Mouse (Mus musculus): Measurements from ENCODE around the gene Slc35c1.
"Not testable (repeated sequence)": the region's sequence is repeated elsewhere in the genome, so short reads cannot be mapped to it uniquely, and the experiment has no call there.

The Slc35c1 gene

GRCm38 (mm10) chr2:92476580-92476979 lies 16.2 kb upstream of the Slc35c1 start:
- in situ Hi-C loops (cut with MboI; ENCODE audit: low sequenced_read_pairs), result not testable (repeated sequence)

DNA sequence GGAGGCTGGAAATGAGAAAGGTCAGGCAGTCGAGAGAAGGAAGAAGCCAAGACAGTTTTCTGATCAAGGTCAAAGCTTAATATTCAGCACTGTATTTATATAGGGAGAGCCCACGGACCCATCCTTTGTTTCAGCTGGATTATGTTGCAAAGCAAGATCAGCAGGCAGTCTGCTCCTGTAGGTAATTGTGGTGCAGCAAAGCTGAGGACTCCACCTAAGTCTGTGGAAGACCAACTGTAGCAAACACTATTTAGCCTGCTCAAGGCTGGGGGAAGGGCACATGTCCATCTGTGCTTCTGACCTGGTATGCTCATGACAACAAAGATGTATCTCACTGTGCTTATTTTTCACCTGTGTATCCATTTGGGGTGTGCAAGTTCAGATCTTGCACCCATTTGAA lies 15.4 kb upstream of the Slc35c1 start:
- in situ Hi-C loops (cut with MboI; ENCODE audit: low sequenced_read_pairs), result no loop called here

GRCm38 (mm10) chr2:92474920-92475319 lies 14.6 kb upstream of the Slc35c1 start:
- in situ Hi-C loops (cut with MboI; ENCODE audit: low sequenced_read_pairs), result no loop called here

DNA sequence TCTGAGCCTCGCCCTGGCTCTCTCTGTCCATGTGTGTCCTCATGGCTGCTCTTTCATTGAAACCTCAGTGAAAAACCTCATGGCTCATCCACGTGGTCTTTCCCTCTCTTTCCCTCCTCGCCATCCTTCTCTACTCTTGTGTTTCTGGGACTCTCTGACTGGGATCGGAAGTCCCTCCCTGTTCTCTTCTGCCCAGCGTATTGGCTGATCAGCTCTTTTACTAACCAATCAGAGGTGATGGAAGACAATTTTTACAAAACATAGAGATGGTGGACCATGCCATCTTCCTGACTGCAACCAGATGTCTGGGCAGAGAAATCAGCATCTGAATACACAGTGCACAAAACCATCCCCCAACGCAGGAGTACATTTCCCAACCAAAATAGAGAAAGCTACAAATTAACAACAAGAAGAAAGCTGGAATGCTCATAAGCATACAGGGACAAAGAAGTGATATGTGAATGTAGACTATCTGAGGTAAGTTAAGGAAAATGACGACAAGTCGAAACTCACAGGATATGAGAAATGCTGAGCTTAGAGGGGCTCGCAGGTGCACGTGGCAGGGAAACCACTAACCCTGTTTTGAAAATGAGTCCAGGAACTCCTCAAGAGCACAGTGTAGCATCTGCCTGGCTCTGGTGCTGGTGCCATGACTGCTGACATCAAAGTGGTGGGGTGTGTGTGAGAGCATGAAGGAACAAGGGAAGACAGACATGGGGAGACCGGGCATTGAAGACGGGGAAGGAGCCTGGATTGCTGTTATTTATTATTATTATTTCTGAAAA lies 11.7 kb upstream of the Slc35c1 start:
- in situ Hi-C loops (cut with MboI; ENCODE audit: low sequenced_read_pairs), result no loop called here

DNA sequence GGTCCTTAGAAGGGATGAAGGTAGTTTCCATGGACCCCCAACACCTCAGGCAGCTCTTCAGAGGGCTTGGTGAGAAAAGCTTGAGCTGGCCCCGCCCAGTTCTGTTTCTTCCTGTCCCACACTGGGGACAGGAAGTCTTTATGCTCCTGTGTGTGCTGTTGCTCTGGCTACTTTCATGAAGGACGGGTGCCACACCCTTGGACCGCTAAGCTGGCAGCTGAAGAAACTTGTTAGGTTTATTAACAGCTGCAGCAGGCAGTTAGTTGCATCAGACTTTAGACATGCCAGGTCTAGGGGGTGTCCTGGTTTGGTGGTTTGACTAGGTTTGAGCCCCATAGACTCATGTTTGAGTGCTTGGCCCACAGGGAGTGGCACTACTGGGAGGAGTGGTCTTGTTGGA lies 4.4 kb upstream of the Slc35c1 start:
- in situ Hi-C loops (cut with MboI; ENCODE audit: low sequenced_read_pairs), result no loop called here

GRCm38 (mm10) chr2:92461215-92461614 lies 877 bp upstream of the Slc35c1 start:
- in situ Hi-C loops (cut with MboI; ENCODE audit: low sequenced_read_pairs), result no loop called here

- in situ Hi-C loops (cut with MboI; ENCODE audit: low sequenced_read_pairs), result no loop called here
Observed at GRCm38 (mm10) chr2:92459141-92459920, 1.0 kb downstream of the Slc35c1 start.

GRCm38 (mm10) chr2:92458481-92458880 lies 1.9 kb downstream of the Slc35c1 start:
- in situ Hi-C loops (cut with MboI; ENCODE audit: low sequenced_read_pairs), result no loop called here

GRCm38 (mm10) chr2:92456970-92457530 lies 3.3 kb downstream of the Slc35c1 start:
- in situ Hi-C loops (cut with MboI; ENCODE audit: low sequenced_read_pairs), result no loop called here

- in situ Hi-C loops (cut with MboI; ENCODE audit: low sequenced_read_pairs), result no loop called here
Observed at GRCm38 (mm10) chr2:92455704-92456103, 4.6 kb downstream of the Slc35c1 start.

GRCm38 (mm10) chr2:92454166-92454565 lies 6.2 kb downstream of the Slc35c1 start:
- in situ Hi-C loops (cut with MboI; ENCODE audit: low sequenced_read_pairs), result no loop called here

- in situ Hi-C loops (cut with MboI; ENCODE audit: low sequenced_read_pairs), result no loop called here
Observed at GRCm38 (mm10) chr2:92451126-92451525, 9.2 kb downstream of the Slc35c1 start.

DNA sequence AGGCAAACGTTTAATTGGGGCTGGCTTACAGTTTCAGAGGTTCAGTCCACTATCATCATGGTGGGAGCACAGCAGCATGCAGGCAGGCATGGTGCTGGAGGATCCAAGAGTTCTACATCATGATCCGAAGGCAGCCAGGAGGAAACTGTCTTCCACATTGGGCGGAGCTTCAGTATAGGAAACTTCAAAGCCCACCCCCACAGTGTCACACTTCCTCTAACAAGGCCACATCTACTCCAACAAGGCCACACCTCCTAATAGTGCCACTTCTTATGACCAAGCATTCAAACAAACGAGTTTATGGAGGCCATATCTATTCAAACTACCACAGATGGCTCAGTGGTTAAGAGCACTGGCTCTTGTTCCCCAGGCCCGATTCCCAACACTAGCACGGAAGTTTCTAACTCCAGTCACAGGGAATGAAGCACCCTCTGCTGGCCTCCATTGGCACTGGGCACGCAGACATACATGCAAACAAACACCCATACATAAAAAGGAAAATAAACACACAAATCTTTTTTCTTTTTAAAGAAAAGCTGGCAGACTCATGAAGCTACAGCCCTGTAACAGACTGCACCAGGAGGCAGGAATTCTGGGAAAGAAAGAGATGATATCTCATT lies 13.1 kb downstream of the Slc35c1 start:
- in situ Hi-C loops (cut with MboI; ENCODE audit: low sequenced_read_pairs), result no loop called here

- in situ Hi-C loops (cut with MboI; ENCODE audit: low sequenced_read_pairs), result no loop called here
Observed at GRCm38 (mm10) chr2:92446656-92447055, 13.7 kb downstream of the Slc35c1 start.

DNA sequence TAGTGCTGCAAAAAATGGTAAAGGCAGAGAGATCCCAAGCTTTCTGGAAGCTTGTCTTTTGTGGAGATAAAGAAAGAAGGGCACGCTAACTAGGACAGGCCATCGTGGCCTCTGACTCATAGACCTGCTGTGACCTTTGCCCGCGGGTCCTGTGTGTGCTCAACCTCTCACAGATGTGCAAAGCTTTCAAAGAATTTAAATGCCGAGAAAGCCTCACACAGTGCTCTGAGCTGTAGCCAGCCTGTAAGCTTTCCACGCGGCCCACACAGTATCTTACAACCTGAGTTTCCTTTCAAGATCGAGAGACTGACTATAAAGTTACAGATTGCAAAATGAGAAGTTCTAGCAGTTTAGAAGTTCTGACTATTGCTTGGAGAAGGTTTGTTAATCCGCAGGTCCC lies 14.4 kb downstream of the Slc35c1 start:
- in situ Hi-C loops (cut with MboI; ENCODE audit: low sequenced_read_pairs), result no loop called here

GRCm38 (mm10) chr2:92444376-92444775 lies 16.0 kb downstream of the Slc35c1 start:
- in situ Hi-C loops (cut with MboI; ENCODE audit: low sequenced_read_pairs), result no loop called here

DNA sequence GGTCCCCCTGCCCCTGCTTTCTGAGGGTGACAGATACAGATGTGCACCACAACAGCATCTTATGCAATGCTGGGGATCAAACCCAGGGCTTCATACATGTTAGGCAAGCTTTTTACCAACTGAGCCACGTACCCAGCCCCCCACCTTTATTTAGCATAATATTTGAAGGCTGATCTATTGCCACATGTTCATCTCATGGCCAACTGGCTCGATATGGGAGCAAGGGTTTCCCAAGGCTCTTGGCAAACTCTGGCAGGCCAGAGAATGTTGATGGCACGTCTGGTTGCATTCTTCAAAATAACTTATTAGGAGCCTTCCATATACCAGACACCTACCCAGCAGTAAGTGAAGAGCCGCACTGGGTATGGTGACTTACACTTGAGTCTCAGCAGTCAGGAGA lies 17.0 kb downstream of the Slc35c1 start:
- in situ Hi-C loops (cut with MboI; ENCODE audit: low sequenced_read_pairs), result no loop called here

DNA sequence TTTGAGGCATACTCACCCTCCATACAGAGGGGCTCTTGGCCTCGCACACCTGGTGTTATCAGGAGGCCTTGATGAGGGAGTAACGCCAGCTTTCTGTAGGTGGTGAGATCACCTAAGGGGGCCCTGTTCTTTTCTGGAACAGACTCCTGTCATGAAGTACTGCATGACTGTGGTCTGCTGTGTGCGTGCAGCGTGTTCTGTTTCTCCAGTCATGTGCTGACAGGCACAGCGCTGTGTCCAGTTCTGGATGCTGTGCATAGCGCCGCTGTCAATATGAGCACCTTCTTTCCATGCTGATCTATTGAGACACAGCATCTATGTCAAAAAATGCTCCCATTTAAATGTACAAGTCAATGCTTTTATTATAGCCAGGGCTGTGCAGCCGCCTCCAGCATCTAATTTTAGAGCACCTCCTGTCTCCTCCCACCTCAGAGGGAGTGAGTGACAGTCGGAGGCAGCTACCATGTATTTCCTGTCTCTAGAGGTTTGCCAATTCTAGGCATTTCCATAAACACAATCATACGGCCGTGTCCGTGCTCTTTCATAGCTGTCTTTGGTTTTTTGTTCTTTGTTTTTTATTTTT lies 17.8 kb downstream of the Slc35c1 start:
- in situ Hi-C loops (cut with MboI; ENCODE audit: low sequenced_read_pairs), result no loop called here

GRCm38 (mm10) chr2:92440432-92440831 lies 19.9 kb downstream of the Slc35c1 start:
- in situ Hi-C loops (cut with MboI; ENCODE audit: low sequenced_read_pairs), result no loop called here

DNA sequence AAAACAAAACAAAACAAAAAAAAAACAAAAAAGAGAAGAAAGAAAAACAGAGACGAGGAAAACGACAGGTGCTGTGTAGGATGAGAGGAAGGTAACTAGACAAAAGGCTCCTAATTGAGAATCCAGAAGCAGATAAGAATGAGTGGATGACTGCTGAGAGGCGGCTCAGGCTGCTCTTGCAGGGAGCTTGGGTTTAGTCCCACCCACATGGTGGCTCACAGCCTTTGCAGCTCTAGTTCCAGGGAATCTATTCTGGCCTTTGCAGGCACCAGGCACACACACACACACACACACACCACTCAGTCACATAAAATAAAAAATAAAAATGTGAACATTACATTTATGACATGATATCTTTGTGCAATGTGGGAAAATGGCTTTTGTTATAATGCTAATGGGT lies 21.8 kb downstream of the Slc35c1 start:
- in situ Hi-C loops (cut with MboI; ENCODE audit: low sequenced_read_pairs), result no loop called here

GRCm38 (mm10) chr2:92437875-92438274 lies 22.5 kb downstream of the Slc35c1 start:
- in situ Hi-C loops (cut with MboI; ENCODE audit: low sequenced_read_pairs), result no loop called here

All from CH12F3 (cell line).